Mouse (Mus musculus) neural tube, embryonic 13.5 days (tissue): ENCODE results near the gene Tmem201. TPM values are rescaled to one million over a fixed set of nuclear protein-coding genes. Genes with fewer than 3 reads are reported as not detected.

Experiments used
- polyA plus RNA-seq: library from polyadenylated mRNA; unstranded; fragments of >200 nt; fragmentation: Nextera tagmentation; extraction: Ambion mirVana; gene quantifications from 2 replicates; pipeline ENCODE4 v1.2.1, GENCODE M21; 2015

Gene Tmem201
- polyA plus RNA-seq, 1 experiment from 2014 or later = 41.4 TPM

Other genes with a start within 250 kb of the Tmem201 start
- gene Ctnnbip1, start 219.8 kb downstream of the Tmem201 start, polyA plus RNA-seq = 78.3 and 79.0 TPM in 2 replicates
- gene Clstn1, start 151.6 kb downstream of the Tmem201 start, polyA plus RNA-seq = 131 and 142 TPM in 2 replicates
- gene Pik3cd, start 35.5 kb downstream of the Tmem201 start, polyA plus RNA-seq = 17.8 and 20.0 TPM in 2 replicates
- gene Slc25a33, start 36.2 kb upstream of the Tmem201 start, polyA plus RNA-seq = 31.8 and 32.7 TPM in 2 replicates
- gene Spsb1, start 217.0 kb upstream of the Tmem201 start, polyA plus RNA-seq = 9.0 and 9.5 TPM in 2 replicates